Mouse (Mus musculus) cerebellum, adult 2 months (tissue): ENCODE results near the gene Pink1.

Source experiments
- CTCF ChIP-seq: fragments of 200-500 bp; IDR thresholded peaks from 2 replicates; pipeline ENCODE4 v1.5.1; 2011; ENCODE audit warnings: low read depth, mild to moderate bottlenecking, control low read depth, low read length, moderate library complexity, borderline replicate concordance; ENCODE audit not compliant: insufficient read depth
- POLR2A ChIP-seq: fragments of 200-500 bp; IDR thresholded peaks from 2 replicates; pipeline ENCODE4 v1.6.1; 2011; ENCODE audit warnings: low read length, control low read depth, borderline replicate concordance; ENCODE audit not compliant: insufficient read depth

GRCm38 (mm10) chr4:138310311-138310910 lies 15.7 kb downstream of the Pink1 start:
- TF ChIP-seq CTCF (no peak), POLR2A (no peak)
